Mouse (Mus musculus): ENCODE results near the gene Exosc2.

DNA sequence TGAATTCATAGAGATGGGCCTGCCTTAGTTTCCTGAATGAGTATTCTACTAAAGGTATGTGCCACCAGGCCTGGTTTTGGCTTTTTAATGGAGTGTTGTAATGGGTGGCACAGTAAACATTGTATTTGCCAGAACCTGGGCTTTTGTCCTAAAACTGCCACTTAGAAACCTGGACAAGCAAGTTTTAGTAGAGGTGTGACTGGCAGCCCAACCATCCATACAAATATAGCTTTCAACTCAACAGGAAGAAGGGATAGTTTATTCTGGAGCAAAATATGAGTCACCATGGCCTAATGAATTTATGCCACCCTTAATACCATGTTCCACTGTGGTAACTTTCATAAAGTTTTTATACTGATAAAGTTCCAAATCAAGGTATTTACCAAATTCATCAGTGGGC is 32.7 kb downstream of the Exosc2 start:
- no peak for TF ChIP-seq CTCF (IDR thresholded peaks at IDR 0.05; ENCODE audit: low read depth, low read length)
- TF ChIP-seq POLR2A (IDR thresholded peaks at IDR 0.05; ENCODE audit: extremely low read depth, insufficient read depth, low read length), result no peak

Measured in liver, adult 2 months (tissue).